Mouse (Mus musculus) ES-E14 (cell line): ENCODE results near the gene a.

Experiments
- HCFC1 ChIP-seq: IDR thresholded peaks from 2 replicates; pipeline ENCODE4 v1.6.1; 2012; ENCODE audit warnings: low read length, inconsistent platforms, borderline replicate concordance; ENCODE audit not compliant: insufficient read depth
- MAFK ChIP-seq: IDR thresholded peaks from 2 replicates; pipeline ENCODE4 v1.6.1; 2014; ENCODE audit warnings: mild to moderate bottlenecking, low read depth, low read length, inconsistent platforms; ENCODE audit not compliant: insufficient read depth
- ZC3H11A ChIP-seq: IDR thresholded peaks from 2 replicates; pipeline ENCODE4 v1.6.1; 2012; ENCODE audit warnings: low read depth, mild to moderate bottlenecking, inconsistent platforms, low read length, borderline replicate concordance

GRCm38 (mm10) chr2:154971919-154972692 is 180.9 kb downstream of the a start:
- no peak for TF ChIP-seq MAFK
- no peak for TF ChIP-seq ZC3H11A
- TF ChIP-seq HCFC1 = no peak
